Comparison of ENCODE assay signal across 23 mouse cellular contexts in the genomic region with DNA sequence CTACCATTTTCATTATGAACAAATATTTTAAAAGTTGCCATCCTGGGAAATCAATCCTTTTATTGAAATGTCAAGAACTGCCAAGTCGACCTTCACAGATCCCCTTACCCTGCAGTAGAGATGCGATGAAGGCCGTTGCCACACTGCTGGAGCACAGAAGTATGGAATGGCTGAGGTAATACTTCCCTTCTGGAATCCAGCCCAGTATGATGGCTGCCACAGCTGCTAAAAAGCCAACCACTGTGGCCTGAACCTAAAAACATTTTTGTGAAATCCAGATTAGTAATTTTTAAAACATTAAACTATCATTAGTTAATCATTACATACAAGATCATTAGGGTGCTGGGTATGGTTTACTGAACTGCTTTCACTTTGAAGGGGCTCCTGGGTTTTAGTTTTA. TPM values are rescaled to one million over a fixed set of nuclear protein-coding genes. Genes with fewer than 3 reads are reported as not detected.
DNase-seq lines count a peak whose midpoint lies in the region; ATAC-seq and TF ChIP-seq lines count a peak whose summit lies in the region.
"Had no signal": no experiment of that assay in that cellular context is flagged by ENCODE, and none has a peak within 500 bp of the region (broad histone marks: within the 10 kb centered on the region; RNA-seq: fewer than 3 reads in every experiment).

No protein-coding gene starts in this region.

- no peaks in the 10 kb centered on the region for H3K36me3 ChIP-seq in kidney, embryonic 14.5 days (ENCODE audit: control insufficient read depth, insufficient read depth, low read length)
- 0 out of 2 replicates have a peak, but pooled peaks cover 7% of the 10 kb centered on the region for H3K36me3 ChIP-seq in midbrain, postnatal 0 days (ENCODE audit: insufficient read depth, low read length)
- no peaks in the 10 kb centered on the region for H3K36me3 ChIP-seq in lung, postnatal 0 days (ENCODE audit: insufficient read depth, low read length)
- H3K36me3 ChIP-seq: embryonic facial prominence, embryonic 12.5 days; forebrain, embryonic 12.5 days; heart, embryonic 15.5 days; limb, embryonic 12.5 days; liver, embryonic 15.5 days; stomach, embryonic 15.5 days had no signal

- ATAC-seq in kidney, embryonic 14.5 days (ENCODE audit: low FRiP score, low TSS enrichment), result no peak
- peak; percentile 53; the same call in 1 of the 2 replicates for ATAC-seq in granulocyte monocyte progenitor cell, adult 5-6 weeks (replicated peaks; ENCODE audit: poor library complexity, severe bottlenecking)
- no peak for ATAC-seq in midbrain, postnatal 0 days (ENCODE audit: low FRiP score)
- no peak for ATAC-seq in lung, postnatal 0 days
- ATAC-seq: CD4-positive, CD25-positive, alpha-beta regulatory T cell, adult 4 months; inflammation-experienced regulatory T-cells, adult 6 months; midbrain, embryonic 16.5 days had no signal

- H3K4me2 ChIP-seq in kidney, embryonic 14.5 days (replicated peaks; ENCODE audit: low read depth, low read length), result no peak overlapping the region
- H3K4me2 ChIP-seq in midbrain, postnatal 0 days (ENCODE audit: low read depth, low read length, poor library complexity, severe bottlenecking), result no peak overlapping the region
- H3K4me2 ChIP-seq in lung, postnatal 0 days (replicated peaks; ENCODE audit: low read depth, low read length), result no peak overlapping the region
- H3K4me2 ChIP-seq: embryonic facial prominence, embryonic 12.5 days; forebrain, embryonic 12.5 days; heart, embryonic 15.5 days; hindbrain, embryonic 13.5 days; limb, embryonic 12.5 days; liver, embryonic 15.5 days; neural tube, embryonic 15.5 days; stomach, embryonic 15.5 days had no signal

- H3K9me3 ChIP-seq in kidney, embryonic 14.5 days (ENCODE audit: control insufficient read depth, low read length), result no peaks in the 10 kb centered on the region
- H3K9me3 ChIP-seq in midbrain, postnatal 0 days (ENCODE audit: low read length), result no peaks in the 10 kb centered on the region
- no peaks in the 10 kb centered on the region for H3K9me3 ChIP-seq in lung, postnatal 0 days (ENCODE audit: low read length)
- H3K9me3 ChIP-seq: embryonic facial prominence, embryonic 12.5 days; forebrain, embryonic 12.5 days; heart, embryonic 15.5 days; hindbrain, embryonic 13.5 days; limb, embryonic 12.5 days; liver, embryonic 15.5 days; neural tube, embryonic 15.5 days; stomach, embryonic 15.5 days had no signal

- no peaks in the 10 kb centered on the region for H3K27me3 ChIP-seq in kidney, embryonic 14.5 days (ENCODE audit: control insufficient read depth, insufficient read depth, low read length)
- H3K27me3 ChIP-seq in midbrain, postnatal 0 days (ENCODE audit: insufficient read depth, low read length), result no peaks in the 10 kb centered on the region
- no peaks in the 10 kb centered on the region for H3K27me3 ChIP-seq in lung, postnatal 0 days (replicated peaks; ENCODE audit: insufficient read depth, low read length)
- H3K27me3 ChIP-seq: embryonic facial prominence, embryonic 12.5 days; forebrain, embryonic 12.5 days; heart, embryonic 15.5 days; hindbrain, embryonic 13.5 days; liver, embryonic 15.5 days; neural tube, embryonic 15.5 days; stomach, embryonic 15.5 days had no signal

- H3K9ac ChIP-seq in kidney, embryonic 14.5 days (ENCODE audit: low read depth, low read length), result no peak overlapping the region
- no peak overlapping the region for H3K9ac ChIP-seq in midbrain, postnatal 0 days (replicated peaks; ENCODE audit: low read length, poor library complexity, severe bottlenecking)
- no peak overlapping the region for H3K9ac ChIP-seq in lung, postnatal 0 days (replicated peaks; ENCODE audit: low read depth)
- H3K9ac ChIP-seq: embryonic facial prominence, embryonic 12.5 days; forebrain, embryonic 12.5 days; heart, embryonic 15.5 days; hindbrain, embryonic 13.5 days; limb, embryonic 12.5 days; liver, embryonic 15.5 days; neural tube, embryonic 15.5 days; stomach, embryonic 15.5 days had no signal

- no peak overlapping the region for H3K4me3 ChIP-seq in kidney, embryonic 14.5 days (ENCODE audit: low read length)
- no peak overlapping the region for H3K4me3 ChIP-seq in midbrain, postnatal 0 days (ENCODE audit: low read depth, low read length)
- H3K4me3 ChIP-seq in lung, postnatal 0 days (ENCODE audit: low read depth, low read length), result no peak overlapping the region
- H3K4me3 ChIP-seq: embryonic facial prominence, embryonic 12.5 days; forebrain, embryonic 12.5 days; heart, embryonic 15.5 days; hindbrain, embryonic 13.5 days; layer of hippocampus, adult 2 months; limb, embryonic 12.5 days; liver, embryonic 15.5 days; neural tube, embryonic 15.5 days; stomach, embryonic 15.5 days had no signal

- 69% methylated on average over 3 of the region's 3 CpGs for WGBS in kidney, embryonic 14.5 days
- 79% methylated on average over 3 of the region's 3 CpGs for WGBS in midbrain, postnatal 0 days
- WGBS in lung, postnatal 0 days, result 29% methylated on average over 3 of the region's 3 CpGs

- peak; percentile 8 for DNase-seq in adrenal gland, postnatal 10 days
- no peak for DNase-seq in adrenal gland, adult (ENCODE audit: inconsistent age in 2 of 2, low spot score in 1 of 2)
- DNase-seq in kidney, postnatal 36 days, result peak; percentile 6 to 29
- peak; percentile 32 for DNase-seq in NIH3T3 (ENCODE audit: low read depth)
- no peak for DNase-seq in midbrain, postnatal 0 days (ENCODE audit: low spot score)
- DNase-seq in lung, postnatal 0 days (ENCODE audit: low spot score), result no peak
- DNase-seq: layer of hippocampus, postnatal 36 days; right cerebral cortex, adult 18-20 months; right cerebral cortex, postnatal 4 days had no signal

- no peak overlapping the region for H3K27ac ChIP-seq in kidney, embryonic 14.5 days (ENCODE audit: low read depth, low read length)
- no peak overlapping the region for H3K27ac ChIP-seq in midbrain, postnatal 0 days (ENCODE audit: low read depth, low read length)
- no peak overlapping the region for H3K27ac ChIP-seq in lung, postnatal 0 days (ENCODE audit: low read length)
- H3K27ac ChIP-seq: embryonic facial prominence, embryonic 12.5 days; forebrain, embryonic 12.5 days; heart, embryonic 15.5 days; hindbrain, embryonic 13.5 days; layer of hippocampus, adult 2 months; limb, embryonic 12.5 days; liver, embryonic 15.5 days; neural tube, embryonic 15.5 days; stomach, embryonic 15.5 days had no signal

- TF ChIP-seq EP300 in lung, postnatal 0 days (IDR thresholded peaks at IDR 0.05), result no peak

- H3K4me1 ChIP-seq in kidney, embryonic 14.5 days (ENCODE audit: control insufficient read depth, insufficient read depth, low read length), result no peaks in the 10 kb centered on the region
- H3K4me1 ChIP-seq in midbrain, postnatal 0 days (ENCODE audit: insufficient read depth, low read length), result no peaks in the 10 kb centered on the region
- H3K4me1 ChIP-seq in lung, postnatal 0 days (ENCODE audit: insufficient read depth, low read depth, low read length), result no peaks in the 10 kb centered on the region
- H3K4me1 ChIP-seq: embryonic facial prominence, embryonic 12.5 days; forebrain, embryonic 12.5 days; heart, embryonic 15.5 days; hindbrain, embryonic 13.5 days; neural tube, embryonic 15.5 days; stomach, embryonic 15.5 days had no signal

- TF ChIP-seq CTCF in midbrain, postnatal 0 days (IDR thresholded peaks at IDR 0.05), result no peak
- no peak for TF ChIP-seq CTCF in lung, postnatal 0 days (IDR thresholded peaks at IDR 0.05)

RNA-seq across cellular contexts. Expression of a gene that starts 36.6 kb away (rescaled TPM):
- total RNA-seq in adrenal gland, postnatal 10 days (2021), result 1 to 10 TPM; 4.5 to 5.2 TPM
- 0.24 and 0.50 TPM in 2 replicates for polyA plus RNA-seq in kidney, embryonic 14.5 days (2014; fragmentation: Nextera tagmentation; extraction: Ambion mirVana)
- 0.09 TPM in 1 of 2 replicates, not detected in the other for total RNA-seq in granulocyte monocyte progenitor cell, adult 5-6 weeks (2014; fragmentation: Nextera tagmentation)
- not detected in 2 replicates for total RNA-seq in granulocyte monocyte progenitor cell, adult 5-6 weeks (2017)
- 42.0 TPM in 2 replicates for total RNA-seq in midbrain, postnatal 0 days (2014; rRNA removed)
- 10.0 and 11.9 TPM in 2 replicates for polyA plus RNA-seq in midbrain, postnatal 0 days (2015; fragmentation: Nextera tagmentation; extraction: Ambion mirVana)
- polyA plus RNA-seq in lung, postnatal 0 days (2015; fragmentation: Nextera tagmentation; extraction: Ambion mirVana), result 1.2 and 1.5 TPM in 2 replicates

RNA-seq across cellular contexts. Expression of a gene that starts 59.0 kb away (rescaled TPM):
- under 1 TPM; 0.63 to 1.00 TPM for total RNA-seq in adrenal gland, postnatal 10 days (2021)
- 0.69 and 0.89 TPM in 2 replicates for polyA plus RNA-seq in kidney, embryonic 14.5 days (2014; fragmentation: Nextera tagmentation; extraction: Ambion mirVana)
- 0.80 and 0.92 TPM in 2 replicates for total RNA-seq in granulocyte monocyte progenitor cell, adult 5-6 weeks (2014; fragmentation: Nextera tagmentation)
- 0.90 and 0.93 TPM in 2 replicates for total RNA-seq in granulocyte monocyte progenitor cell, adult 5-6 weeks (2017)
- total RNA-seq in midbrain, postnatal 0 days (2014; rRNA removed), result 2.4 and 3.4 TPM in 2 replicates
- 0.49 and 0.59 TPM in 2 replicates for polyA plus RNA-seq in midbrain, postnatal 0 days (2015; fragmentation: Nextera tagmentation; extraction: Ambion mirVana)
- 0.19 and 0.20 TPM in 2 replicates for polyA plus RNA-seq in lung, postnatal 0 days (2015; fragmentation: Nextera tagmentation; extraction: Ambion mirVana)

Comparison
In these comparisons a context has a peak if more than half of its experiments do, and no peak if none do; other contexts are left out.
1. DNase-seq: peak in adrenal gland, postnatal 10 days (single experiment), kidney, postnatal 36 days (2 of 2) and NIH3T3 (single experiment); none in adrenal gland, adult (0 of 2), midbrain, postnatal 0 days (single experiment) and lung, postnatal 0 days (single experiment).
2. RNA of a gene that starts 36.6 kb away (total RNA-seq): 42.0 TPM in midbrain, postnatal 0 days and 4.5 to 5.2 TPM in adrenal gland, postnatal 10 days; 0.09 TPM in granulocyte monocyte progenitor cell, adult 5-6 weeks; every median in the first group is over 4 times any median in the second.